In the genomic region with DNA sequence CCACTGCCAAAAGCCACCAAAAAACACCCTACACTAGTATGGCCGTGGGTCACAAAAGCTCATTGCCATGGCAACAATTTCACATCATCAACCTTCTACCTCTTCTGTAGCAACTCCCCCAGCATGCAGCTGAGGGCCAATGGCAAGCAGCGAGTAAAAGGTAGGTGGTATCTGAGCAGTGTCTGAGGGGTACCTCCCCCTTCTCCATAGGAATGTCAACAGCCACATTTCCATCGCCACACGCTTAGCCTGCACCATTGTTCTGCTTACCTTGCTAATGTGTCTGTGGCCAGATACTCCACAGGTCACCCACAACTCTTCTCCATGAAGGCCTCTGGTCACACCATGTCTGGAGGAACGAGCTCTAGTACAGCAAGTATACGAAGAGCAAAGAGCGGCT, we compare ENCODE assay signal across 32 mouse cellular contexts. TPM values are rescaled to one million over a fixed set of nuclear protein-coding genes. Genes with fewer than 3 reads are reported as not detected.
A peak's percentile ranks its signal among the peaks of the same experiment; 100 is the strongest.
DNase-seq lines count a peak whose midpoint lies in the region; ATAC-seq and TF ChIP-seq lines count a peak whose summit lies in the region.
"Had no signal": no experiment of that assay in that cellular context is flagged by ENCODE, and none has a peak within 500 bp of the region (broad histone marks: within the 10 kb centered on the region; RNA-seq: fewer than 3 reads in every experiment).

No protein-coding gene starts in this region.

- H3K4me2 ChIP-seq in heart, embryonic 13.5 days = no peak overlapping the region
- H3K4me2 ChIP-seq: embryonic facial prominence, embryonic 13.5 days; hindbrain, embryonic 13.5 days had no signal

- peak overlapping the region; percentile 82 for H3K27ac ChIP-seq in heart, embryonic 13.5 days (replicated peaks)
- peak overlapping the region; percentile 9; the same call in 1 of the 2 replicates for H3K27ac ChIP-seq in layer of hippocampus, adult 2 months
- H3K27ac ChIP-seq: embryonic facial prominence, embryonic 10.5 days; embryonic facial prominence, embryonic 13.5 days; gastrocnemius, adult 2 months; hindbrain, embryonic 10.5 days; hindbrain, embryonic 13.5 days had no signal

- intact Hi-C loops in heart, postnatal 10 days (cut with DNase I) = no loop called here

- peaks cover 29% of the 10 kb centered on the region for H3K4me1 ChIP-seq in heart, embryonic 13.5 days
- H3K4me1 ChIP-seq: embryonic facial prominence, embryonic 10.5 days; embryonic facial prominence, embryonic 13.5 days; hindbrain, embryonic 10.5 days; hindbrain, embryonic 13.5 days had no signal

- peak; percentile 73 for DNase-seq in heart, adult 11 months
- no peak for DNase-seq in heart, postnatal 10 days
- DNase-seq in heart, adult 8-10 months (ENCODE audit: low spot score) = no peak
- DNase-seq in layer of hippocampus, adult 2 months (ENCODE audit: low spot score in 2 of 2) = no peak
- DNase-seq in layer of hippocampus, postnatal 36 days = no peak
- peak; percentile 64 for DNase-seq in R1 (ENCODE audit: low read depth, low spot score)
- DNase-seq in adrenal gland, postnatal 10 days = no peak
- DNase-seq: adrenal gland, adult 2 months; adrenal gland, postnatal 25 days; B cell, adult 2 months; cerebellum, adult 11-12 months; cerebellum, adult 8-10 months; cerebellum, postnatal 10 days; cerebellum, postnatal 36 days; embryo, embryonic 11 days; forebrain, postnatal 0 days; gastrocnemius, adult 2 months; gastrocnemius, postnatal 14 days; heart, adult 18-20 months; heart, postnatal 14 days; kidney, adult 2 months had no signal

- 87% methylated on average over 7 of the region's 7 CpGs for WGBS in heart, embryonic 13.5 days

- ATAC-seq in heart, embryonic 13.5 days (ENCODE audit: extremely low read depth, insufficient number of reproducible peaks, low FRiP score, low TSS enrichment) = no peak
- ATAC-seq: forebrain, postnatal 0 days; hindbrain, embryonic 16.5 days; intestine, postnatal 0 days; Patski had no signal

- no peak overlapping the region for H3K9ac ChIP-seq in heart, embryonic 13.5 days
- H3K9ac ChIP-seq: embryonic facial prominence, embryonic 13.5 days; forebrain, postnatal 0 days; hindbrain, embryonic 13.5 days had no signal

- no peaks in the 10 kb centered on the region for H3K36me3 ChIP-seq in heart, embryonic 13.5 days
- H3K36me3 ChIP-seq: embryonic facial prominence, embryonic 10.5 days; embryonic facial prominence, embryonic 13.5 days; G1E; hindbrain, embryonic 10.5 days; hindbrain, embryonic 13.5 days had no signal

- H3K9me3 ChIP-seq in heart, embryonic 13.5 days = no peaks in the 10 kb centered on the region
- H3K9me3 ChIP-seq: embryonic facial prominence, embryonic 10.5 days; embryonic facial prominence, embryonic 13.5 days; G1E; hindbrain, embryonic 10.5 days; hindbrain, embryonic 13.5 days had no signal

- H3K4me3 ChIP-seq in heart, embryonic 13.5 days = no peak overlapping the region
- H3K4me3 ChIP-seq in layer of hippocampus, adult 2 months = no peak overlapping the region
- H3K4me3 ChIP-seq: embryonic facial prominence, embryonic 10.5 days; embryonic facial prominence, embryonic 13.5 days; erythroblast, embryonic 14.5 days; gastrocnemius, adult 2 months; hindbrain, embryonic 10.5 days; hindbrain, embryonic 13.5 days had no signal

- H3K27me3 ChIP-seq in heart, embryonic 13.5 days (replicated peaks) = no peaks in the 10 kb centered on the region
- H3K27me3 ChIP-seq: CH12.LX; embryonic facial prominence, embryonic 13.5 days; hindbrain, embryonic 13.5 days; Patski had no signal

- TF ChIP-seq CTCF in layer of hippocampus, adult 2 months (conservative IDR thresholded peaks at IDR 0.05) = no peak

RNA-seq across cellular contexts. Expression of a gene that starts 15.2 kb away (rescaled TPM):
- total RNA-seq in heart, postnatal 10 days (2021) = 100 to 1,000 TPM; 429 to 462 TPM
- 293 and 324 TPM in 2 replicates for polyA plus RNA-seq in heart, embryonic 13.5 days (2015; fragmentation: Nextera tagmentation; extraction: Ambion mirVana)
- total RNA-seq in heart, adult 8-10 months (2022) = 100 to 1,000 TPM; 315 to 378 (median 343) TPM
- total RNA-seq in layer of hippocampus, adult 2 months (2021) = 1,000 to 10,000 TPM; 1,930 to 2,057 TPM
- 1,000 to 10,000 TPM; 1,962 to 1,976 TPM for total RNA-seq in layer of hippocampus, postnatal 36 days (2021)
- total RNA-seq in adrenal gland, postnatal 10 days (2021) = 100 to 1,000 TPM in 1 of 2 experiments, 10 to 100 TPM in 1; 88.2 to 115 TPM
- polyA plus RNA-seq: erythroblast, embryonic 14.5 days; G1E had no signal

Comparison
In these comparisons a context has a peak if more than half of its experiments do, and no peak if none do; other contexts are left out.
1. DNase-seq: peak in heart, adult 11 months (single experiment) and R1 (single experiment); none in heart, postnatal 10 days (0 of 2), heart, adult 8-10 months (single experiment), layer of hippocampus, adult 2 months (0 of 2), layer of hippocampus, postnatal 36 days (0 of 2) and adrenal gland, postnatal 10 days (single experiment).
2. RNA of a gene that starts 15.2 kb away (total RNA-seq): 1,930 to 2,057 TPM in layer of hippocampus, adult 2 months and 1,962 to 1,976 TPM in layer of hippocampus, postnatal 36 days; 429 to 462 TPM in heart, postnatal 10 days, 315 to 378 TPM in heart, adult 8-10 months and 88.2 to 115 TPM in adrenal gland, postnatal 10 days; every median in the first group is over 4 times any median in the second.